Mouse (Mus musculus) liver, embryonic 14.5 days (tissue): ENCODE measurements at regions not wholly inside any gene's neighbourhood (a gene's known extent, or its start where the extent isn't known, plus 50 kb on each side); places are given as distances from the start of the nearest gene placed in this dataset.
A peak's percentile ranks its signal among the peaks of the same experiment; 100 is the strongest.

ENCODE experiments used
- ATAC-seq: fragments of 200-750 bp; cut with Nextera tagmentation; 2 replicates; pipeline ENCODE4 v1.8.0; 2017; ENCODE audit warnings: moderate number of reproducible peaks, mild to moderate bottlenecking, moderate library complexity; ENCODE audit not compliant: insufficient read depth
- DNase-seq, 3 experiments: peaks; one replicate each; pipeline ENCODE4 v3.0.0-alpha.2; 2012 to 2013; ENCODE audit warnings: low read depth in 3 of 3, low spot score in 3 of 3
- H3K27ac ChIP-seq: fragments of 300-500 bp; sonication (generic); 2 replicates; pipeline ENCODE4 v1.5.1; 2014; ENCODE audit warnings: moderate library complexity, mild to moderate bottlenecking, control low read depth, inconsistent platforms
- H3K27me3 ChIP-seq: fragments of 300-500 bp; sonication (generic); 2 replicates; pipeline ENCODE4 v1.6.1; 2014; ENCODE audit warnings: mild to moderate bottlenecking, low read length, moderate library complexity; ENCODE audit not compliant: control insufficient read depth, insufficient read depth
- H3K36me3 ChIP-seq: fragments of 300-500 bp; sonication (generic); replicated peaks from 2 replicates; pipeline ENCODE4 v1.6.1; 2014; ENCODE audit warnings: low read depth; ENCODE audit not compliant: control insufficient read depth, insufficient read depth
- H3K4me1 ChIP-seq, 2 experiments: fragments of 200-500 bp in 1 of 2; fragments of 300-500 bp in 1 of 2; sonication (generic) in 1 of 2; replicated peaks; 2 replicates each; pipeline ENCODE4 v1.6.1; 2012 to 2014; ENCODE audit warnings: antibody characterized with exemption in 1 of 2, inconsistent platforms in 1 of 2, low read length in 1 of 2; ENCODE audit not compliant: control insufficient read depth in 2 of 2, insufficient read depth in 2 of 2
- H3K4me2 ChIP-seq: fragments of 300-500 bp; sonication (generic); 2 replicates; pipeline ENCODE4 v1.6.1; 2014; ENCODE audit warnings: low read depth, mild to moderate bottlenecking, control low read depth, moderate library complexity
- H3K4me3 ChIP-seq, 2 experiments: fragments of 200-500 bp in 1 of 2; fragments of 300-500 bp in 1 of 2; sonication (generic) in 1 of 2; 2 replicates each; pipeline ENCODE4 v1.5.1; 2012 to 2014; ENCODE audit warnings: low read depth in 2 of 2, low read length in 2 of 2, mild to moderate bottlenecking in 2 of 2, control low read depth in 1 of 2, inconsistent platforms in 1 of 2, moderate library complexity in 1 of 2; ENCODE audit not compliant: insufficient read depth in 1 of 2
- H3K9ac ChIP-seq: fragments of 300-500 bp; sonication (generic); replicated peaks from 2 replicates; pipeline ENCODE4 v1.6.1; 2014; ENCODE audit warnings: mild to moderate bottlenecking, control low read depth, moderate library complexity
- H3K9me3 ChIP-seq: fragments of 300-500 bp; sonication (generic); 2 replicates; pipeline ENCODE4 v1.6.1; 2016; ENCODE audit warnings: low read length, mixed read lengths; ENCODE audit not compliant: control insufficient read depth
- CTCF ChIP-seq: IDR thresholded peaks from 2 replicates; pipeline ENCODE4 v1.5.1; 2016; ENCODE audit warnings: antibody characterized with exemption, low read depth, control low read depth
- EP300 ChIP-seq: IDR thresholded peaks from 2 replicates; pipeline ENCODE4 v1.6.1; 2016; ENCODE audit warnings: antibody characterized with exemption, low read depth
- WGBS: fragments of 180-500 bp; shearing (Covaris S2); extraction: QIAGEN DNeasy Blood & Tissue Kit; methylation state at CpG from one replicate; pipeline ENCODE4 v1.1.7; 2014; ENCODE audit not compliant: insufficient replicate concordance; 5-methylcytosine and 5-hydroxymethylcytosine counted together

- no peaks in the 10 kb centered on the region for H3K9me3 ChIP-seq
- no peak overlapping the region for H3K9ac ChIP-seq
- no peak overlapping the region for H3K27ac ChIP-seq
- no peak overlapping the region for H3K4me2 ChIP-seq
- no peaks in the 10 kb centered on the region for H3K36me3 ChIP-seq
- H3K4me3 ChIP-seq = no peak overlapping the region
- peaks cover 20% of the 10 kb centered on the region for H3K27me3 ChIP-seq
- DNase-seq (no peak), ATAC-seq (no peak)
- no peaks in the 10 kb centered on the region for H3K4me1 ChIP-seq
- WGBS = 71% methylated on average over 11 of the region's 11 CpGs
- TF ChIP-seq CTCF = no peak
- TF ChIP-seq EP300 = no peak
These were observed 169.7 kb upstream of the Azi2 start for GRCm38 (mm10) chr9:117870616-117871015.

GRCm38 (mm10) chr9:117863944-117864343 is 176.4 kb upstream of the Azi2 start:
- H3K27me3 ChIP-seq = no peaks in the 10 kb centered on the region
- no peak for ATAC-seq
- no peak overlapping the region for H3K9ac ChIP-seq
- no peak overlapping the region for H3K27ac ChIP-seq
- no peaks in the 10 kb centered on the region for H3K36me3 ChIP-seq
- DNase-seq = no peak
- 57% methylated on average over 2 of the region's 3 CpGs for WGBS
- H3K4me3 ChIP-seq = no peak overlapping the region
- H3K4me2 ChIP-seq = no peak overlapping the region
- no peaks in the 10 kb centered on the region for H3K9me3 ChIP-seq
- no peaks in the 10 kb centered on the region for H3K4me1 ChIP-seq
- 0 out of 2 replicates have a peak, but pooled peaks have one; percentile 16 for TF ChIP-seq CTCF
- TF ChIP-seq EP300 = no peak

GRCm38 (mm10) chr9:117863318-117863717 is 177.0 kb upstream of the Azi2 start:
- ATAC-seq = no peak

GRCm38 (mm10) chr9:117859580-117860045 is 180.7 kb upstream of the Azi2 start:
- peak; percentile 33; the same call in 1 of the 2 replicates for ATAC-seq
- WGBS = 12% methylated on average over 16 of the region's 16 CpGs

More at GRCm38 (mm10) chr9:117863318-117863717, 177.0 kb upstream of the Azi2 start:
- Histone ChIP-seq H3K9me3 (no peaks in the 10 kb centered on the region), H3K4me2 (no peak overlapping the region), H3K4me1 (no peaks in the 10 kb centered on the region), H3K4me3 (no peak overlapping the region), H3K36me3 (no peaks in the 10 kb centered on the region), H3K27ac (no peak overlapping the region), H3K9ac (no peak overlapping the region), H3K27me3 (no peaks in the 10 kb centered on the region)
- TF ChIP-seq CTCF (no peak), EP300 (no peak)
- no peak for DNase-seq
- 13% methylated on average over 6 of the region's 6 CpGs for WGBS

GRCm38 (mm10) chr9:117843531-117843930 is 196.8 kb upstream of the Azi2 start:
- no peaks in the 10 kb centered on the region for H3K9me3 ChIP-seq
- no peak for DNase-seq
- WGBS = 48% methylated on average over 4 of the region's 4 CpGs
- no peak overlapping the region for H3K27ac ChIP-seq
- no peak for ATAC-seq
- H3K4me2 ChIP-seq = no peak overlapping the region
- TF ChIP-seq EP300 = no peak
- TF ChIP-seq CTCF = no peak
- H3K27me3 ChIP-seq = no peaks in the 10 kb centered on the region
- no peak overlapping the region for H3K4me3 ChIP-seq
- no peaks in the 10 kb centered on the region for H3K4me1 ChIP-seq
- no peaks in the 10 kb centered on the region for H3K36me3 ChIP-seq
- no peak overlapping the region for H3K9ac ChIP-seq

More at GRCm38 (mm10) chr9:117859580-117860045, 180.7 kb upstream of the Azi2 start:
- no peaks in the 10 kb centered on the region for H3K4me1 ChIP-seq
- no peak overlapping the region for H3K4me3 ChIP-seq
- no peaks in the 10 kb centered on the region for H3K36me3 ChIP-seq
- TF ChIP-seq CTCF = no peak
- no peaks in the 10 kb centered on the region for H3K9me3 ChIP-seq
- H3K27ac ChIP-seq = no peak overlapping the region
- no peak for DNase-seq
- no peak overlapping the region for H3K4me2 ChIP-seq
- H3K9ac ChIP-seq = no peak overlapping the region
- H3K27me3 ChIP-seq = no peaks in the 10 kb centered on the region
